Comparison of ENCODE assay signal across 8 mouse cellular contexts in the genomic region with DNA sequence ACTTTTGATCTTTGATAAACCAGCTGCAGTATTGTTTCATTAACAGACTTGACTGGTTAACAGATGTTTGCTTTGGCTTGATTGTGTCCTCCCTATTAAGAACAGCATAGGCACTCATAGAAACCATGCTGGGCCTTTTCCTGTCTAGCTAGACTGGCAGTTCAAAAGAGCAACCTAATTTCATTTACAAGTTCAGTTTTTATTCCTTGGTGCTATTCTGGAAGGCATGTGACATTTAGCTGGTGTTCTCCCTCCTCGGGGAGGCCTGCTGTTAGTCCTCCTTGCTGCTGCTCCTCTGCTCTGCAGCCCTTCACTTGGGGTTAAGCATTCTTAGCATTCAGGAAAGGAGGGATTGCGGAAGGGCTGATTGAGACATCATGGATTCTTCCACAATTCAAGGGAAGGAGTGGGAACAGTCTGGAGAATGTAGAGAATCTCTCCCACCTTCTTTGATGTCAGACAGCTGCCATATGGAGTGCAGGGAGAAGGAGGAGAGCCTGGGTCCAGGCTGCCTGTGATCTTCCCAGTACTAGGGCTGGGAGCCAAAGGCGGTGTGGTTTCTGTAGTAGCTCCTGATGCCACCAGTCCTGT. TPM values are rescaled to one million over a fixed set of nuclear protein-coding genes. Genes with fewer than 3 reads are reported as not detected.
DNase-seq lines count a peak whose midpoint lies in the region; ATAC-seq and TF ChIP-seq lines count a peak whose summit lies in the region.

No protein-coding gene starts in this region.

- H3K4me1 ChIP-seq in ES-E14 (ENCODE audit: control insufficient read depth in 2 of 2, insufficient read depth in 2 of 2, low read length in 2 of 2, poor library complexity in 1 of 2): peaks cover 15 to 21% of the 10 kb centered on the region in 2 experiments
- peaks cover 33% of the 10 kb centered on the region for H3K4me1 ChIP-seq in embryonic facial prominence, embryonic 10.5 days
- peaks cover 20% of the 10 kb centered on the region for H3K4me1 ChIP-seq in hindbrain, embryonic 16.5 days (ENCODE audit: control insufficient read depth, insufficient read depth, low read depth, low read length)
- peaks cover 13% of the 10 kb centered on the region; the same call in 1 of the 2 replicates for H3K4me1 ChIP-seq in lung, postnatal 0 days (ENCODE audit: insufficient read depth, low read depth, low read length)
- peaks cover 10% of the 10 kb centered on the region for H3K4me1 ChIP-seq in stomach, embryonic 15.5 days

- no peak overlapping the region for H3K4me3 ChIP-seq in ES-E14 (ENCODE audit: insufficient read depth in 1 of 2, low read depth in 1 of 2, low read length in 2 of 2, poor library complexity in 1 of 2, severe bottlenecking in 1 of 2)
- no peak overlapping the region for H3K4me3 ChIP-seq in embryonic facial prominence, embryonic 10.5 days
- no peak overlapping the region for H3K4me3 ChIP-seq in hindbrain, embryonic 16.5 days (ENCODE audit: low read length)
- no peak overlapping the region for H3K4me3 ChIP-seq in lung, postnatal 0 days (ENCODE audit: low read depth, low read length)
- H3K4me3 ChIP-seq in stomach, embryonic 15.5 days (replicated peaks): no peak overlapping the region

- H3K9ac ChIP-seq in ES-E14 (ENCODE audit: insufficient read depth, low read depth, low read length, poor library complexity, severe bottlenecking): no peak overlapping the region
- H3K9ac ChIP-seq in hindbrain, embryonic 16.5 days (ENCODE audit: low read depth, low read length): no peak overlapping the region
- H3K9ac ChIP-seq in lung, postnatal 0 days (replicated peaks; ENCODE audit: low read depth): no peak overlapping the region
- no peak overlapping the region for H3K9ac ChIP-seq in stomach, embryonic 15.5 days

- H3K27me3 ChIP-seq in embryonic facial prominence, embryonic 10.5 days (replicated peaks; ENCODE audit: low read depth, poor library complexity, severe bottlenecking): no peaks in the 10 kb centered on the region
- no peaks in the 10 kb centered on the region for H3K27me3 ChIP-seq in hindbrain, embryonic 16.5 days (replicated peaks; ENCODE audit: control insufficient read depth, insufficient read depth, low read length)
- no peaks in the 10 kb centered on the region for H3K27me3 ChIP-seq in lung, postnatal 0 days (replicated peaks; ENCODE audit: insufficient read depth, low read length)
- H3K27me3 ChIP-seq in stomach, embryonic 15.5 days (replicated peaks): no peaks in the 10 kb centered on the region

- 52% methylated on average over 3 of the region's 3 CpGs for WGBS in embryonic facial prominence, embryonic 10.5 days
- WGBS in hindbrain, embryonic 16.5 days: 40% methylated on average over 3 of the region's 3 CpGs
- WGBS in lung, postnatal 0 days: 23% methylated on average over 3 of the region's 3 CpGs
- WGBS in stomach, embryonic 15.5 days: 30% methylated on average over 3 of the region's 3 CpGs

- H3K9me3 ChIP-seq in ES-E14 (ENCODE audit: control insufficient read depth, insufficient read depth, low read depth, low read length): no peaks in the 10 kb centered on the region
- no peaks in the 10 kb centered on the region for H3K9me3 ChIP-seq in embryonic facial prominence, embryonic 10.5 days
- H3K9me3 ChIP-seq in hindbrain, embryonic 16.5 days (ENCODE audit: control insufficient read depth, low read length): no peaks in the 10 kb centered on the region
- no peaks in the 10 kb centered on the region for H3K9me3 ChIP-seq in lung, postnatal 0 days (ENCODE audit: low read length)
- H3K9me3 ChIP-seq in stomach, embryonic 15.5 days: no peaks in the 10 kb centered on the region

- no peak overlapping the region for H3K4me2 ChIP-seq in hindbrain, embryonic 16.5 days (ENCODE audit: low read length)
- no peak overlapping the region for H3K4me2 ChIP-seq in lung, postnatal 0 days (replicated peaks; ENCODE audit: low read depth, low read length)
- H3K4me2 ChIP-seq in stomach, embryonic 15.5 days: no peak overlapping the region

- ATAC-seq in hindbrain, embryonic 16.5 days: peak; percentile 69
- ATAC-seq in lung, postnatal 0 days: peak; percentile 81
- ATAC-seq in stomach, embryonic 15.5 days (ENCODE audit: insufficient read depth, low FRiP score, low read depth): peak; percentile 31; the same call in 1 of the 2 replicates

- peak; percentile 32 for DNase-seq in gastrocnemius, adult 18-20 months (ENCODE audit: low spot score)
- no peak for DNase-seq in gastrocnemius, postnatal 25 days
- DNase-seq in ES-E14 (ENCODE audit: low read depth, low spot score): no peak
- DNase-seq in embryonic facial prominence, embryonic 10.5 days (ENCODE audit: low spot score): no peak
- DNase-seq in lung, postnatal 0 days (ENCODE audit: low spot score): peak; percentile 88
- no peak for DNase-seq in thymus, postnatal 10 days (ENCODE audit: low spot score in 2 of 2)

- H3K36me3 ChIP-seq in ES-E14 (ENCODE audit: control insufficient read depth, insufficient read depth, low read length, poor library complexity, severe bottlenecking): peaks cover 10% of the 10 kb centered on the region
- H3K36me3 ChIP-seq in embryonic facial prominence, embryonic 10.5 days (replicated peaks): peaks cover 22% of the 10 kb centered on the region
- H3K36me3 ChIP-seq in hindbrain, embryonic 16.5 days (ENCODE audit: control insufficient read depth, insufficient read depth, low read length): no peaks in the 10 kb centered on the region
- H3K36me3 ChIP-seq in lung, postnatal 0 days (ENCODE audit: insufficient read depth, low read length): no peaks in the 10 kb centered on the region
- H3K36me3 ChIP-seq in stomach, embryonic 15.5 days: no peaks in the 10 kb centered on the region

- in situ Hi-C loops in ES-E14 (cut with MboI; ENCODE audit: low sequenced_read_pairs in 2 of 2, unreplicated experiment in 2 of 2): no loop called here

- peak; percentile 64; the same call in 1 of the 2 replicates for TF ChIP-seq EP300 in lung, postnatal 0 days (IDR thresholded peaks at IDR 0.05)

- H3K27ac ChIP-seq in ES-E14 (ENCODE audit: insufficient read depth, low read depth, low read length, poor library complexity, severe bottlenecking): no peak overlapping the region
- H3K27ac ChIP-seq in embryonic facial prominence, embryonic 10.5 days (replicated peaks): 0 out of 2 replicates have a peak overlapping the region, but pooled peaks have one; percentile 11
- peak overlapping the region; percentile 52; the same call in 1 of the 2 replicates for H3K27ac ChIP-seq in hindbrain, embryonic 16.5 days (ENCODE audit: low read depth, low read length)
- H3K27ac ChIP-seq in lung, postnatal 0 days (ENCODE audit: low read length): no peak overlapping the region
- H3K27ac ChIP-seq in stomach, embryonic 15.5 days: peak overlapping the region; percentile 13

- 0 out of 2 replicates have a peak, but pooled peaks have one; percentile 5 for TF ChIP-seq CTCF in lung, postnatal 0 days (IDR thresholded peaks at IDR 0.05)

TF ChIP-seq in ES-E14, 5 proteins besides CTCF, POLR2A, EP300 and RAD21:
- TF ChIP-seq HCFC1 (IDR thresholded peaks at IDR 0.05; ENCODE audit: borderline replicate concordance, insufficient read depth, low read length): no peak
- TF ChIP-seq MAFK (IDR thresholded peaks at IDR 0.05; ENCODE audit: insufficient read depth, low read depth, low read length): no peak
- TF ChIP-seq CHD2 (IDR thresholded peaks at IDR 0.05; ENCODE audit: low read depth, low read length): peak; percentile 31; the same call in 1 of the 2 replicates

RNA-seq across cellular contexts. Expression of gene Kat6b, which starts 42.7 kb away (rescaled TPM):
- 10 to 100 TPM; 20.4 to 22.4 TPM for total RNA-seq in gastrocnemius, adult 18-20 months (2021)
- total RNA-seq in gastrocnemius, postnatal 25 days (2021): 10 to 100 TPM; 18.4 to 18.5 TPM
- 172 and 204 TPM in 2 replicates for total RNA-seq in ES-E14 (2012; rRNA removed)
- 12.4 and 14.2 TPM in 2 replicates for polyA plus RNA-seq in embryonic facial prominence, embryonic 10.5 days (2016; fragmentation: Nextera tagmentation; extraction: Ambion mirVana)
- 14.2 and 16.0 TPM in 2 replicates for polyA plus RNA-seq in hindbrain, embryonic 16.5 days (2015; fragmentation: Nextera tagmentation; extraction: Ambion mirVana)
- 5.3 and 6.1 TPM in 2 replicates for polyA plus RNA-seq in lung, postnatal 0 days (2015; fragmentation: Nextera tagmentation; extraction: Ambion mirVana)
- 12.5 and 18.3 TPM in 2 replicates for polyA plus RNA-seq in stomach, embryonic 15.5 days (2015; fragmentation: Nextera tagmentation; extraction: Ambion mirVana)

Comparison
In these comparisons a context has a peak if more than half of its experiments do, and no peak if none do; other contexts are left out.
1. DNase-seq: peak in gastrocnemius, adult 18-20 months (single experiment) and lung, postnatal 0 days (single experiment); none in gastrocnemius, postnatal 25 days (single experiment), ES-E14 (single experiment), embryonic facial prominence, embryonic 10.5 days (single experiment) and thymus, postnatal 10 days (0 of 2).
2. H3K27ac ChIP-seq: peak in embryonic facial prominence, embryonic 10.5 days (single experiment), hindbrain, embryonic 16.5 days (single experiment) and stomach, embryonic 15.5 days (single experiment); none in ES-E14 (single experiment) and lung, postnatal 0 days (single experiment).
3. ATAC-seq: peak in every context shown above with its lines; median percentile 81 in lung, postnatal 0 days; 69 in hindbrain, embryonic 16.5 days; 31 in stomach, embryonic 15.5 days.